Mouse (Mus musculus): ENCODE data around the gene Cdk2. TPM values are rescaled to one million over a fixed set of nuclear protein-coding genes. Genes with fewer than 3 reads are reported as not detected.

Gene Cdk2
- polyA plus RNA-seq (2012; rRNA removed; ENCODE audit: low replicate concordance) = 28.8 and 36.7 TPM in 2 replicates

GRCm38 (mm10) chr10:128704491-128705316 lies at the start of gene Cdk2:
Gene Cdk2 (minus strand): TSS chr10:128705031.

GRCm38 (mm10) chr10:128747646-128748251 lies 42.9 kb upstream of the Cdk2 start, which contains the start of gene Pym1:
Gene Pym1 (plus strand): TSS chr10:128747889.

GRCm38 (mm10) chr10:128744680-128745601 lies 40.1 kb upstream of the Cdk2 start, which contains the start of gene Dgka:
Gene Dgka (minus strand): TSS chr10:128744855.

GRCm38 (mm10) chr10:128703895-128704294 lies 936 bp downstream of the Cdk2 start, which contains the start of gene Pmel:
Gene Pmel (plus strand): TSS chr10:128704195.

GRCm38 (mm10) chr10:128695992-128696807 lies 8.6 kb downstream of the Cdk2 start, which contains the start of gene Rab5b:
Gene Rab5b (minus strand): TSS chr10:128696264.

GRCm38 (mm10) chr10:128673763-128674468 lies 30.9 kb downstream of the Cdk2 start, which contains the start of gene Suox:
Gene Suox (minus strand): TSS chr10:128674073.

Other genes starting within 250 kb of the Cdk2 start
- 130 and 132 TPM in 2 replicates for gene Smarcc2, start 245.8 kb downstream of the Cdk2 start, polyA plus RNA-seq (2012; rRNA removed; ENCODE audit: low replicate concordance)
- gene Myl6, start 210.9 kb downstream of the Cdk2 start, polyA plus RNA-seq (2012; rRNA removed; ENCODE audit: low replicate concordance) = 1,396 and 2,043 TPM in 2 replicates
- 7.8 and 14.7 TPM in 2 replicates for gene Myl6b, start 206.3 kb downstream of the Cdk2 start, polyA plus RNA-seq (2012; rRNA removed; ENCODE audit: low replicate concordance)
- gene Esyt1, start 179.2 kb downstream of the Cdk2 start, polyA plus RNA-seq (2012; rRNA removed; ENCODE audit: low replicate concordance) = 154 and 249 TPM in 2 replicates
- gene Zc3h10, start 157.3 kb downstream of the Cdk2 start, polyA plus RNA-seq (2012; rRNA removed; ENCODE audit: low replicate concordance) = 8.9 and 14.0 TPM in 2 replicates
- gene Rpl41, start 155.7 kb downstream of the Cdk2 start, polyA plus RNA-seq (2012; rRNA removed; ENCODE audit: low replicate concordance) = 1,421 and 2,770 TPM in 2 replicates
- gene Pa2g4, start 139.0 kb downstream of the Cdk2 start, polyA plus RNA-seq (2012; rRNA removed; ENCODE audit: low replicate concordance) = 20.3 and 36.9 TPM in 2 replicates
- gene Erbb3, start 115.4 kb downstream of the Cdk2 start, polyA plus RNA-seq (2012; rRNA removed; ENCODE audit: low replicate concordance) = 1.4 and 11.3 TPM in 2 replicates
- gene Rps26, start 78.3 kb downstream of the Cdk2 start, polyA plus RNA-seq (2012; rRNA removed; ENCODE audit: low replicate concordance) = 414 and 1,367 TPM in 2 replicates
- 0.50 and 4.4 TPM in 2 replicates for gene Ikzf4, start 59.0 kb downstream of the Cdk2 start, polyA plus RNA-seq (2012; rRNA removed; ENCODE audit: low replicate concordance)
- gene Suox, start 31.0 kb downstream of the Cdk2 start, polyA plus RNA-seq (2012; rRNA removed; ENCODE audit: low replicate concordance) = 19.1 and 20.1 TPM in 2 replicates
- 105 and 117 TPM in 2 replicates for gene Rab5b, start 8.8 kb downstream of the Cdk2 start, polyA plus RNA-seq (2012; rRNA removed; ENCODE audit: low replicate concordance)
- gene Pmel, start 836 bp downstream of the Cdk2 start, polyA plus RNA-seq (2012; rRNA removed; ENCODE audit: low replicate concordance) = 1.7 and 1.8 TPM in 2 replicates
- 26.3 and 33.2 TPM in 2 replicates for gene Dgka, start 39.8 kb upstream of the Cdk2 start, polyA plus RNA-seq (2012; rRNA removed; ENCODE audit: low replicate concordance)
- gene Pym1, start 42.9 kb upstream of the Cdk2 start, polyA plus RNA-seq (2012; rRNA removed; ENCODE audit: low replicate concordance) = 22.0 and 28.6 TPM in 2 replicates
- 55.3 and 57.0 TPM in 2 replicates for gene Mmp19, start 85.9 kb upstream of the Cdk2 start, polyA plus RNA-seq (2012; rRNA removed; ENCODE audit: low replicate concordance)
- 20.8 and 24.6 TPM in 2 replicates for gene Dnajc14, start 99.0 kb upstream of the Cdk2 start, polyA plus RNA-seq (2012; rRNA removed; ENCODE audit: low replicate concordance)
- 32.5 and 77.6 TPM in 2 replicates for gene Tmem198b, start 99.3 kb upstream of the Cdk2 start, polyA plus RNA-seq (2012; rRNA removed; ENCODE audit: low replicate concordance)
- 6.4 and 8.4 TPM in 2 replicates for gene Sarnp, start 112.3 kb upstream of the Cdk2 start, polyA plus RNA-seq (2012; rRNA removed; ENCODE audit: low replicate concordance)
- gene Ormdl2, start 116.6 kb upstream of the Cdk2 start, polyA plus RNA-seq (2012; rRNA removed; ENCODE audit: low replicate concordance) = 62.6 and 75.6 TPM in 2 replicates
- gene Gdf11, start 186.7 kb upstream of the Cdk2 start, polyA plus RNA-seq (2012; rRNA removed; ENCODE audit: low replicate concordance) = 3.2 and 15.4 TPM in 2 replicates
- 121 and 308 TPM in 2 replicates for gene Cd63, start 196.0 kb upstream of the Cdk2 start, polyA plus RNA-seq (2012; rRNA removed; ENCODE audit: low replicate concordance)
- gene Rdh5, start 217.9 kb upstream of the Cdk2 start, polyA plus RNA-seq (2012; rRNA removed; ENCODE audit: low replicate concordance) = 36.0 and 47.3 TPM in 2 replicates
- gene Bloc1s1, start 219.0 kb upstream of the Cdk2 start, polyA plus RNA-seq (2012; rRNA removed; ENCODE audit: low replicate concordance) = 237 and 349 TPM in 2 replicates
- gene Itga7, start 228.8 kb upstream of the Cdk2 start, polyA plus RNA-seq (2012; rRNA removed; ENCODE audit: low replicate concordance) = 95.0 and 265 TPM in 2 replicates